Mouse (Mus musculus) CD8-positive naive resting alpha-beta T cell, adult 2 months (primary cell): ENCODE results near the gene Clec4e.
"Not testable (repeated sequence)": the region's sequence is repeated elsewhere in the genome, so short reads cannot be mapped to it uniquely, and the experiment has no call there.

ENCODE experiments used
- DNase-seq, 2 experiments: peaks; one replicate each; pipeline ENCODE4 v3.0.0; 2022; ENCODE audit warnings: low read depth in 2 of 2, low spot score in 2 of 2

Clec4e gene

DNA sequence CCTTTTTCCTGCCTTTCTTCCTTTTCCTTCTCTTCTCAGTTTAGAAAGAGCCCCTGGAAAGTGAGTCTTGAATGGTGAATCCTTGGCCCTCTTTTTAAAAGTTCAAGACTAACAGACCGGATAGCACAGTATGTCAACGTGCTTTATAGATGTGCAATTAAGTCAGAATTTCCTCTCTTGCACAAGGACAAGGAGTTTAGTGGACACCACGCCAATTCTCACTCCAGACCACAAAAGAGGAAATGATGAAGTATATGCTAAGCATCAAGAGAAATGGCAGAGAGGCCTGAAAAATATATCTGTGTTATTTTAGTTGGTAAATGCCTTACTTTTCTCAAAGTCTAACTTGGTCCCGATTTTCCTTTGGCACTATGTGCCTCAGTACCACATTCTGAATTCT is at the start of gene Clec4e:
TSS of gene Clec4e (minus strand) at position 118 of the 400 bp plus-strand sequence.
- DNase-seq = no peak

DNA sequence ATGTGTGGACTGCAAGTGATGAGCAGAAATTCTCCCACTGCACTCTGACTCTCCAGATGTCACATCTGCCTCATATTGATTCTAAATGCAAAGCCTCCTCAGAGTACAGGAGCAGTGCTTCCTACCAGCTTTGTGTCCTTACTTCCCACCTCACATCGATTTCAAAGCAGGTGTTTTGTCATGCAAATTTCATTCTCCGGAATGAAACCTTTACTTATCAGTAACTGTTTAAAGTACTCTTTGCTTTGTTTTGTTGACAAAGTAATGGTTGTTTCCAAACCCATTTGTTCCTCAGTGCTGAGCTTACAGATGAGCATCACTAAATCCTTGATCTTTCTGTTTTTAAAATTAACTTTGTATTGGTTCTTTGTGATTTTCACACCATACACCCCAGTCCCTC is 42.8 kb upstream of the Clec4e start:
- no peak for DNase-seq

GRCm38 (mm10) chr6:123308033-123308432 is 18.4 kb upstream of the Clec4e start, which contains the start of gene Vmn2r19:
Gene Vmn2r19 (plus strand): TSS chr6:123308333.
- no peak for DNase-seq

- DNase-seq = not testable (repeated sequence)
Measured at GRCm38 (mm10) chr6:123306315-123306714, 16.6 kb upstream of the Clec4e start.

GRCm38 (mm10) chr6:123296687-123297086 is 7.0 kb upstream of the Clec4e start:
- no peak for DNase-seq

GRCm38 (mm10) chr6:123293509-123293908 is 3.8 kb upstream of the Clec4e start:
- DNase-seq = not testable (repeated sequence)

DNA sequence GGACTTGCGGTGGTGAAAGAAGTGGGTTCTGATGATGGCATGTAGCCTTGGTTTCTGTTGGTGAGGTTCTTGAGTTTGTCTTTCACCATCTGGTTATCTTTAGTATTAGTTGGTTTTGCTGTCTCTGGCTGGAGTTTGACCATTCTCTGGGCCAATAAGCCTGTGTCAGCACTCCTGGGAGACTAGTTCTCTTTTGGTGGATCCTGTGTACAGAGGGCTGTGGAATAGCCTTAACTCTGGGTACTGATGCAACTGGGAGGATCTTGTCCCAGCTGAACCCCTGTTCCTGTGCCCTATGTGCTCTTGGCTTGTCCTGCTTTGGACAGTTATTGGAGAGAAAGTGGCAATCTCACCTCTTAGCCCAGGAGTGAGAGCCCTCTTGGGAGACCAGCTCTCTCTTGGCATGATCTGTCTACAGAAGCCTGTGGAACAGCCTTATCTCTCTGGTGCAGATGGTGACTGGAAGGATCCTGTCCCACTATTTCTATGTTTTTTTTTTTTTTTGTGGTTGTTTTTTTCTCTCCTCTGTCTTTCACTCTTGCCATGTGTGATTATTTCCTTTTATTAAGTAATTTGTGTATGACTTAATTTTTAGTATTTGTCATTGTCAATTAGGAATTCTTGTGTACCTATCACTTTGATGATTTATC is 3.2 kb upstream of the Clec4e start:
- DNase-seq = no peak

DNA sequence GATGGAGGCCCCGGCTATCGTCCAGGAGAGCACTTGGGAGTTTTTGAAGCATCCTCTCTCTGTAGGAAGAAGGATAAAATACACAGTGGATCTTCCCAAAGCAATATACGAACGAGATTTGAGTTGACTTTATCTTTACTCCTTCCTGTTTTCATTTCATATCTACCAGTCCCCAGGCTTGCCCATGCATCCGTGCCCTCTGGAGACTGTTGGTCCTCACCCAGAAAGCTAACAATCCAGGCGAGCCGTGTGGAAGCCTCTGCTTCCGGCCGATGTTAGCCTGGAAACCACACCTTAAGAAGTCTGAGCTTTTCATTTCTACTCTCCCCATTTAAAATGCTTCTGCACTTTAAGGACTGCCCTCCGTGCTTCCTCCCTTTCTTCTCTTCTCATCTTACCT is 739 bp downstream of the Clec4e start:
- no peak for DNase-seq

DNA sequence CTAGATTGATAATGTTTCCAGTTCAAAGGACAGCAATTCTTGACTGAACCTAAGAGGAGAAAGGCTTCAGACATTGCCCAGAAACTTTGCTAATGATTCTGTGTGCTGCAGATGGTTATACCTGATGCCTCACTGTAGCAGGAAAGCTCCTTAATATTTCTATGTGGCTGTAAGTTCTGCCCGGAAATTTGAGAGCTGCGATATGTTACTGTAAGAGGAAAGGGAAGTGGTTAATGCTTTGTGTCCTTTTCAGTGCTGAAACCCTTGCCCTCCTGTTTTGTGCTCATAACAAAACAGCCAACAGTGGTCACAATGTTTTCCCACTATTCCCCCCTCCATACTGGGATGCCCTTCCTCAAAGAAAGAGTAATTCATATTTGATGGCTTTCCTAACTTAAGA is 3.4 kb downstream of the Clec4e start:
- DNase-seq = no peak

- no peak for DNase-seq
Measured at GRCm38 (mm10) chr6:123279443-123279842, 10.2 kb downstream of the Clec4e start.

DNA sequence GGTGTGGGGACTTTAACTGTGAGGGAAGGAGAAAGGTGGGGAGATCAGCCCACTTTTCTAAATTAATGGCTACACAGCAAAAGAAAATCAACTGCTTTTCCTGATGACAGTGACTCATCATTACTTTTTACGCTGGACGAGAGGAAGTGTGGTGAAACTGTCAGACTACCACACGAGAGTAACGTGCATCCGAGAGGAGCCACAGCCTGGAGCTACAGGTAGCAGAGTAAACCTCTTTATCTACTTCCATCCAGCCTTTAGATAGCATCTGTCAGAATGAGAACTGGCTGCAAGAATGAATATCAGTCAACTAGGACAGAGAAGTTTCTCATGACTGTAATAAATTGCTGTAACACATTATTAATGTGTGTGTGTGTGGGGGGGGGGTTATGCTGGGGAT is 22.7 kb downstream of the Clec4e start:
- DNase-seq = no peak

GRCm38 (mm10) chr6:123265809-123266208 is 23.9 kb downstream of the Clec4e start:
- no peak for DNase-seq

GRCm38 (mm10) chr6:123264194-123264593 is 25.5 kb downstream of the Clec4e start:
- no peak for DNase-seq

GRCm38 (mm10) chr6:123261555-123262161 is 28.0 kb downstream of the Clec4e start, which contains the start of gene Clec4d:
Gene Clec4d (plus strand): TSS chr6:123262111.
- no peak for DNase-seq

DNA sequence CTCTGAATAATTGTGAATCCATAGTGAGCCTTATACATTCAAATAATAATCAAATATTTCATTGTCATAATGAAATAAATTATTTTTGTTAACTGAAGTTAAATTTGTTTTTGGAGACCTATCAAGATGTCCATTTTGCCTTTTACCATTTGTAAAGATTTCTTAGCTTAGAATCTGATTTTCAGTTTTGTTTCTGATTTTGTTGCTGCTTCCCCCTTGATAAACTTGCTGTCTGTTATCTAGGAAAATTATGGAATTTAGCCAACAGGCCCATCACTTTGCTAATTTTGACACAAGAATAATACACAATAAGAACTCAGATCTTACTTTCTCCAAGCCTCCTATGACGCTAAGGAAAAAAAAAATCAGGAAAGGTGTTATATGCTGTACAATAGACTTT is 28.8 kb downstream of the Clec4e start:
- DNase-seq = no peak

DNA sequence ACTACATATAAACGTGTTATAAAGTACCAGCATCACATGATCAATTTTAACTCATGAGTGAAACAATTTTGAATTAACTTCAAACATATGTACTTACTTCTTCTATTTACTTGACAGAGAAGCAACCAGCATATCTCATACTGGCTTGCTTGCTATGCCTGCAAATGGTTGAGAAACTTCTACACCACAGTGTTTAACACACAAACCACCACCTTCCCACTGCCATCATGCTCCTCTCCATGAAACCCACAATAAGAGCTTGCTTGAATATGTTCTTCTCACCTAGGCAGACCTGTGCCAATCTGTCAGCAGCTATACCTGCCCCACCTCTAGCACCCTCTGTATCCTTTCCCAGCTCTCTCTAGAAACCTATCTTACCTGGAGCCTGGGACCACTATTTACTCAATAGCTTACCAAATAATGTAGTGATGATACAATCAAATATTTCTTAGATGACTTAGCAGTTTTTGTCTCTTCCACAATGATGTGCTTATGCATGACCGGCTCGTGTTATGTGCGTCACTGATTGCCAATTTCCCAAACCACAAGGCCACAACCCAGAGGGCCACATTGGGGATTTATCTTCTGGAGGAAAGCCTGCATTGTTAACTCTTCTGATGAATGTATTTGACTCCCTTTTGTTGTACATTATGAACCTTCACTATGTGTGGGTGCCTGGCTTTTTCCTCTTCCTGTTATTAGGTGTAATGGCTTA is 29.6 kb downstream of the Clec4e start:
- DNase-seq = no peak

- DNase-seq = no peak
Measured at GRCm38 (mm10) chr6:123258946-123259345, 30.7 kb downstream of the Clec4e start.

DNA sequence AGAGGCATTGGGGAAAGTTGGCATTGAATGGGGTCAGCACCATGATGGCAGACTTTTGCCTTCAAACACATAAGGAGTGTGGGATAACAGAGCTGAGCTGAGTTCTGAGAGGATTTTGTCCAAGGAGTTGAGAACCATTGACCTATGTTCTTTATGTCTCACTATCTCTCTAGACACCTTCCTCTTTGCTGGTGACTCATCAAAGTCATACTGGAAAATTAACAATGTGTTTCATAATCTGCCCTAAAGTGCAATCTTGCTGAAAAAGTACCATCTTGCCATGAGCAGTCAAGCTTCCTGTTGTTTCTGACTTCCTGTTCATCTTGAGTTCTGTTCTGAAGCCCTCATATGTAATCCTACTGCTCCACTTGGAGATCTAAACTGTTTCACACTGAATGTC is 36.9 kb downstream of the Clec4e start:
- DNase-seq = no peak

DNA sequence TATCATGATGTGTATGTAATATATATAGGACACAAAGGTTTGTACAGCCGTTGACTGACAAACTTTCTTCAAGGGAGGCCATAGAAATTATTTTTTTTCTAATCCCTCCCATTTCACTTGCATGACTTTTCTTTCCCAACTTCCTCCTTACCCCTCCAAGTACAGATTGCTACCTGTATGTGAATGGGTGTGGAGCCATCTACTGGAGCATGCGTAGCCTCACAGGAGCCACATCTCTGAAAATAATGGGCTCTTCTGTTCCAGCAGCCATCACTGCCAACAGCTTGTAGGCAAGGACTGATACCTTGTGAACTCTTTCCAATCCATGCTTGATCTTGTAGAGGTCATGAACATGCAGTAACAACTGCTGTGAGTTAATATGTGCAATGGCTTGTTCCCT is 40.8 kb downstream of the Clec4e start:
- DNase-seq = not testable (repeated sequence)

DNA sequence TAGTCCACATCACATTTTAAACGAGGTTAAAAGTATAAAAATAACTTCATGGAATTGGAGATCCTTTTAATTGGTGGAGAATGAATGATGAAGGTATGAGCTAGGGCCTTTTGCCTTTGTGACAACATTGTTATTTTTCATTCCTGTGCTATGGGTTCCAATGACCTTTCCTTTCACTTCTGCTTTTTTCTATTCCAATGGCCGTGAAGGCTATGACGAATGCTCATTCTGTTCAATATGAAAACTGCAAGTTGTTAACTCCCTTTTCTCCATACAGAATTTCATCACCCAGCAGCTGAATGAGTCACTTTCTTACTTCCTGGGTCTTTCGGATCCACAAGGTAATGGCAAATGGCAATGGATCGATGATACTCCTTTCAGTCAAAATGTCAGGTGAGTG is 45.5 kb downstream of the Clec4e start:
- DNase-seq = no peak

DNA sequence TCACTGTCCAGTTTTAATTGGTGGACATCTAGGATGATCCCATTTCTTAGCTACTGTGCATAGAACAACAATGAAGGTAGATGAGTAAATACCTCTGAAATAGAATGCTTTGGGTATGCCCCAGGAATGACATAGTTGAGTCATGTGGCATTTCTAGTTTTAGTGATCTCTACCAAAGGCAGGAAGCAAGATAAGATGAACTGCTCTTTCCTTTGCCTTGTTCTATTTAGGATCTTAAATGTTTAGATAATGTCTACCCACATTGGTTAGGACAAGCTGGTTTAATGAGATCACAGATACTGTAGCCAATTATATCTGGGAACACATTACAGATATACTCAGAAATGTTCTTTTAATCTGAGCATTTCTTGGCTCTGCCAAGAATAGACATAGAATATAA is 52.1 kb downstream of the Clec4e start:
- no peak for DNase-seq
